Mouse (Mus musculus): Measurements from ENCODE around the gene Plet1.

DNA sequence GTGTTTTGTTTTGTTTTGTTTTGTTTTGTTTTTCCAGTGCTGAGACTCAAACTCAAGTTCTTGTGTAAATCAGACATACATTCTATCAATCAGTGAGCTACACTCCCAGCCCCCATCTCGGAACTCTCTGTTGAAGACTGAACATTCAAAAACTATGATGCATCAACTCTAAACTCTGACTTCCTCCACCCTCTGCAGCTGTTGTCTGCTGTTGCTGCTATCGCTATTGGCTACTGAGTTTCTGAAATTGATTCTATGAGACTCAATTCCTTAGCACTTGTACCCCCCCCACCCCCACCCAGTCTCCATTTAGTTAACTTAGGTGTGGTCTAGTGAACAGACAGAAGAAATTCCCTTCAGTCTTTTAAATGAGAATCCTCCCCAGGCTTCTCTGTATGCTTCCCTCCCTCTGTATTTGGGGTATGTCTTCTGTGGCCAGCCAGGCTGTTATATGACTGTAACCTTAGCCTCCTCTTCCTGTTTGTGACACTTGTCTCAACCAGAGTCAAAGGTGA is 2.7 kb upstream of the Plet1 start:
- TF ChIP-seq MYOG (IDR thresholded peaks at IDR 0.05; ENCODE audit: control insufficient read depth in 1 of 3, insufficient read depth in 1 of 3, insufficient read length in 2 of 3, low read depth in 2 of 3) = peak in 1 of 3 experiments; percentile 74
- TF ChIP-seq TCF12 (IDR thresholded peaks at IDR 0.05; ENCODE audit: insufficient read depth, poor library complexity, severe bottlenecking) = peak; percentile 28
- no peak for TF ChIP-seq POLR2A (IDR thresholded peaks at IDR 0.05; ENCODE audit: insufficient read length, low read depth)
- peak in 2 of 3 experiments; percentile 59 to 82 for TF ChIP-seq MYOD1 (IDR thresholded peaks at IDR 0.05; ENCODE audit: control insufficient read depth in 1 of 3, insufficient read length in 2 of 3, low read depth in 2 of 3)
- TF ChIP-seq MAX (IDR thresholded peaks at IDR 0.05; ENCODE audit: low read depth) = no peak
- TF ChIP-seq USF1 (IDR thresholded peaks at IDR 0.05; ENCODE audit: low read depth) = no peak
- TF ChIP-seq POLR2AphosphoS2 (IDR thresholded peaks at IDR 0.05; ENCODE audit: insufficient read length, low read depth) = no peak
- TF ChIP-seq E2F4 (IDR thresholded peaks at IDR 0.05; ENCODE audit: insufficient read depth) = no peak
- TF ChIP-seq SRF (IDR thresholded peaks at IDR 0.05; ENCODE audit: control insufficient read depth, insufficient read length, low read depth) = no peak

Data from myocyte (in vitro differentiated cells).